Mouse (Mus musculus) cerebellum, adult 2 months (tissue): ENCODE results near the gene Aes.

Experiments used
- CTCF ChIP-seq: fragments of 200-500 bp; IDR thresholded peaks from 2 replicates; pipeline ENCODE4 v1.5.1; 2011; ENCODE audit warnings: low read depth, mild to moderate bottlenecking, control low read depth, low read length, moderate library complexity, borderline replicate concordance; ENCODE audit not compliant: insufficient read depth
- POLR2A ChIP-seq: fragments of 200-500 bp; IDR thresholded peaks from 2 replicates; pipeline ENCODE4 v1.6.1; 2011; ENCODE audit warnings: low read length, control low read depth, borderline replicate concordance; ENCODE audit not compliant: insufficient read depth

DNA sequence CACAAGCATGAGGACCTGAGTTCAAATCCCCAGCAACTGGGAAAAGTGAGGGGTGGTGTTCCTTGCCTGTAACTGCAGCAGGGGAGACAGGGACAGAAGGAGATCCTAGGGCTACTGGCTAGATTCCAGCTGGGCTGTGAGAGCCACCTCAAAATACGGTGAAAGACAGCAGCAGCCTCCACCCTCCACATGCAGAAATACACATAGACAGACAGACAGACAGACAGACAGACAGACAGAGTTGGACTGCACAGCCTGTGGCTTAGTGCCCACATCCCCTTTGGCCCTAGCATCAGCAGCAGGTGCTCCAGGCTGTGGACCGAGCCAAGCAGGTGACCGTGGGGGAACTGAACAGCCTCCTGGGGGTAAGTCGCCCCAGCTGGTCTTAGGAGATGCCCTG, 20.7 kb downstream of the Aes start:
- TF ChIP-seq CTCF, result no peak
- TF ChIP-seq POLR2A, result no peak
